Mouse (Mus musculus) cortical plate, adult 2 months (tissue): ENCODE data around the gene Znfx1. TPM values are rescaled to one million over a fixed set of nuclear protein-coding genes. Genes with fewer than 3 reads are reported as not detected.

Source experiments
- H3K27ac ChIP-seq: fragments of 200-500 bp; 2 replicates; pipeline ENCODE4 v1.5.1; 2012; ENCODE audit warnings: low read length, control low read depth, inconsistent platforms; ENCODE audit not compliant: insufficient read depth
- H3K4me1 ChIP-seq: fragments of 200-500 bp; 2 replicates; pipeline ENCODE4 v1.6.1; 2011; ENCODE audit warnings: low read length; ENCODE audit not compliant: control insufficient read depth, insufficient read depth
- H3K4me3 ChIP-seq: fragments of 200-500 bp; 2 replicates; pipeline ENCODE4 v1.5.1; 2011; ENCODE audit warnings: mild to moderate bottlenecking, low read length, control low read depth; ENCODE audit not compliant: insufficient read depth
- CTCF ChIP-seq: fragments of 200-500 bp; IDR thresholded peaks from 2 replicates; pipeline ENCODE4 v1.5.1; 2011; ENCODE audit warnings: mild to moderate bottlenecking, control low read depth, low read length; ENCODE audit not compliant: insufficient read depth; ENCODE audit errors: extremely low read depth
- POLR2A ChIP-seq: fragments of 200-500 bp; IDR thresholded peaks from 2 replicates; pipeline ENCODE4 v1.6.1; 2011; ENCODE audit warnings: mild to moderate bottlenecking, low read length, control low read depth; ENCODE audit not compliant: insufficient read depth; ENCODE audit errors: extremely low read depth
- polyA plus RNA-seq: library from polyadenylated mRNA; depleted of rRNA; stranded (reverse); fragments of >200 nt; gene quantifications from 2 replicates; pipeline ENCODE4 v1.2.3, GENCODE M21; 2012; rRNA removed

Gene Znfx1
- polyA plus RNA-seq, 1 experiment: 37.1 TPM

DNA sequence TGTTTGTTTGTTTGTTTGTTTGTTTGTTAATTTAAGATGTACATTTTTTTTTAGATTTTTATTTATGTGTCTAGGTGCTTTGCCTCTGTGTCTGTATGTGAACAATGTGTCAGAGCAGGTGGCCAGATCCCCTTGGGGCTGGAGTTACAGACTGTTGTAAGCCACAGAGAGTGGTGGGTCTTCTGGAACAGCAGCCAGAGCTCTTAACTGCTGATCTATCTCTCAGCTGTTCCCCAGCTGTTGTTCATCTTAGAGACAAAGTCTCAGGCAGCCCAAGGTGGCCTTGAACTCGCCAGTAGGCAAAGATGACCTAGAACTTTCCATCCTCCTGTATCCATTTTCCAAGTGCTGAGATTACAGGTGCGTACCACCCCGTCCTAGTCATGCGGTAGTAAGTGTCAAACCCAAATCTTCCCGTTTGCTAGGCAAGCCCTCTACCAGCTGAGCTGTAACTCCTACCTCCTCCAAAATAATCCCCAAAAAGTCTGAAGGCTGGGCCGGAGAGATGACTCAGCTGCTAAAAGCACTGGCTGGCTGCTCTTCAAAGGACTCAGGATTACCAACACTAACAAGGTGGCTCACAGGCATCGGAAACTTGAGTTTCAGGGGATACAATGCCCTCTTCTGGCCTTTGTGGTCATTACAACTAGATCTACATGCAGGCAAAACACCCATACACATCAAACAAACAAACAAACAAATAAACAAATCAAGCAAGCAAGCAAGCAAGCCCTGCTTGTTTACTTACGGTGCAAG is 58.5 kb downstream of the Znfx1 start:
- no peak overlapping the region for H3K27ac ChIP-seq
- H3K4me1 ChIP-seq: 0 out of 2 replicates have a peak, but pooled peaks cover 3% of the 10 kb centered on the region
- no peak overlapping the region for H3K4me3 ChIP-seq
- peak; percentile 80 for TF ChIP-seq CTCF
- no peak for TF ChIP-seq POLR2A

GRCm38 (mm10) chr2:167001486-167001885 is 61.3 kb downstream of the Znfx1 start:
- Histone ChIP-seq H3K27ac (no peak overlapping the region), H3K4me3 (no peak overlapping the region), H3K4me1 (peaks cover 6% of the 10 kb centered on the region; the same call in 1 of the 2 replicates)
- TF ChIP-seq CTCF (no peak), POLR2A (no peak)

GRCm38 (mm10) chr2:166996533-166996894 is 66.3 kb downstream of the Znfx1 start:
- Histone ChIP-seq H3K4me3 (peak overlapping the region; percentile 88), H3K4me1 (peaks cover 3% of the 10 kb centered on the region; the same call in 1 of the 2 replicates), H3K27ac (peak overlapping the region; percentile 54)
- TF ChIP-seq POLR2A (no peak), CTCF (no peak)

- TF ChIP-seq CTCF (no peak), POLR2A (peak; percentile 83)
- Histone ChIP-seq H3K4me3 (peak within 1 kb of the TSS; percentile 88), H3K27ac (peak within 1 kb of the TSS; percentile 96), H3K4me1 (peaks cover 3% of the 10 kb centered on the region; the same call in 1 of the 2 replicates)
Observed at GRCm38 (mm10) chr2:166995796-166996532, 66.9 kb downstream of the Znfx1 start, which contains the start of gene Stau1. TSS of gene Stau1 (minus strand) at chr2:166996299.

- H3K4me3 ChIP-seq: peak overlapping the region; percentile 88
- H3K27ac ChIP-seq: peak overlapping the region; percentile 96
- H3K4me1 ChIP-seq: peaks cover 3% of the 10 kb centered on the region; the same call in 1 of the 2 replicates
- TF ChIP-seq CTCF: no peak
- no peak for TF ChIP-seq POLR2A
Observed at GRCm38 (mm10) chr2:166995021-166995795, 67.6 kb downstream of the Znfx1 start.

DNA sequence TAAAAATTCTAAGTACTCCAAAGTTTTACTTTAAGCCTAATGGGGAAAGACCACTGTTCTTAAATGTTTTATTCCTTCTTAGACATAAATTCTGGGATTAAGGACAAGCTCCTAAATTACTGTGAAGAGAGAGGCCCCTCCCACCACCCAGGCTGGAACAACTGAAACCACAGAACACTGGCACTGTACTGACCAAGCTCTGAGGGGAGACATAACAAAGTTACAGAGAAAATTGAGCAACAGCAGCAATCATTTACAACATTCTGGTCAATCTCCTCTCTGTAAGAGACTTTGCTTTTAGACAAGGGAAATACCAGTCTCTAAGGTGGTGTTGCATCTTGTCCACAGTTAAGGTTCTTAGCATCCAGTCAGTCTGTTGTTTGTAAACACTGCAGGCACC is 70.9 kb downstream of the Znfx1 start:
- peaks cover 3% of the 10 kb centered on the region; the same call in 1 of the 2 replicates for H3K4me1 ChIP-seq
- H3K4me3 ChIP-seq: no peak overlapping the region
- TF ChIP-seq POLR2A (no peak), CTCF (no peak)
- no peak overlapping the region for H3K27ac ChIP-seq

DNA sequence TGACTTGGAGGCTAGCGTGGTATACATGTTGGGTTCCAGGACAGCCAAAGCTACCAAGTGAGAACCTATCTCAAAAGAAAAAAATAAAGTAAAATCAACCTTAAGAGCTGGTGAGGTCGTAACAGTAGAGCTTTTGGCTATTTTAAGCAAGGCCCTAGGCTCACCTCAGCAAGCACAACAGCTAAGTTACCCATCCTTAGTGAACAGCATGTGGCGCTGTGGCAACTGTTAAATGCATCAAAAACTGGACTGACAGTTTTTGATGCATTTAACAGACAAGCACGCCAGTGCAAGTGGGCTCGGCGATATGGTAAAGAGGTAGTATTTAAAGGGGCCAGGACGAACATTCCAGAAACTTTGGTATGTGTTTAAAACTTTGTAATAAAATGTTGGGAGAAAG is 72.0 kb downstream of the Znfx1 start:
- TF ChIP-seq CTCF: no peak
- TF ChIP-seq POLR2A: no peak
- no peak overlapping the region for H3K4me3 ChIP-seq
- no peaks in the 10 kb centered on the region; the same call in 1 of the 2 replicates for H3K4me1 ChIP-seq
- H3K27ac ChIP-seq: no peak overlapping the region

Other genes with a start within 250 kb of the Znfx1 start
- 44.3 and 45.1 TPM in 2 replicates for gene Cse1l, start 157.0 kb downstream of the Znfx1 start, polyA plus RNA-seq
- gene Stau1, start 66.7 kb downstream of the Znfx1 start, polyA plus RNA-seq: 52.1 and 54.4 TPM in 2 replicates
- 34.9 and 35.6 TPM in 2 replicates for gene Ddx27, start 47.8 kb downstream of the Znfx1 start, polyA plus RNA-seq
- 63.5 and 68.7 TPM in 2 replicates for gene Kcnb1, start 127.1 kb upstream of the Znfx1 start, polyA plus RNA-seq
- 2.0 and 2.1 TPM in 2 replicates for gene Ptgis, start 177.6 kb upstream of the Znfx1 start, polyA plus RNA-seq